Mouse (Mus musculus): ENCODE data around the gene Dnah6. TPM values are rescaled to one million over a fixed set of nuclear protein-coding genes. Genes with fewer than 3 reads are reported as not detected.

Dnah6 gene
- total RNA-seq, 2 experiments from 2014 or later: 0.41 to 0.58 TPM

DNA sequence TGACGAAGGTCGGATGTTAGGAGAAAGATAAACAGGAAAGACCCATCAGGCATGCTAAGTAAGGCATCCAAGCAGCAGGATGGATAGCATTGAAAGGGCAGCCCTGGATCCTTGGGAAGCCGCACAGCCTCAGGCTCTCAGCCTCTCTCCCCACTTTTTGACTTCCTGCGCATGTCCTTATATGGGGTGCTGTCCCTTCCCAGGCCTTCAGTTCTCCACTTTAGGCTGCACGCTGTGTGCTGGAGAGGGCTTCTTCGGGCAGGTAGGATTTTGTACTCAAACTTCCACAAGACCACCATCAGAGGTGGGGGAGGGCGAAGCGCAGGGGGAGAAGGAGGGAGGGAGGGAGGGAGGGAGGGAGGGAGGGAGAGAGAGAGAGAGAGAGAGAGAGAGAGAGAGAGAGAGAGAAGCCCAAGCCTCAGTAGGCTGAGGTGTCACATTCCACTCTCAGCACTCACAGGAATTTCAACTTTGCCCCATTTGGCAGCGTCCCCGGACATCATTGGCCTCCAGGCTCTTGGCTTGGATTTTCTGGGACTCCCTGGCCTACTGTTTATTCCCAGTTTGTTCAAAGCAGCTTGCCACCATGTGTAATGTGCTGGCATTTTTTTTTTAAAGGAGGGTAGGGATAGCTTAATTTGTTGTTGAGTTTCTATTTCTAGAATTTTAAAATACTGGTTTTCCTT, 1.5 kb upstream of the Dnah6 start:
- no peak overlapping the region for H3K4me3 ChIP-seq
- intact Hi-C loops (cut with DNase I): no loop called here
- no peak for TF ChIP-seq CTCF (IDR thresholded peaks at IDR 0.05)
- DNase-seq (ENCODE audit: extremely low spot score in 1 of 2, low spot score in 2 of 2): peak; percentile 43 to 49
- no peak overlapping the region for H3K27ac ChIP-seq

DNA sequence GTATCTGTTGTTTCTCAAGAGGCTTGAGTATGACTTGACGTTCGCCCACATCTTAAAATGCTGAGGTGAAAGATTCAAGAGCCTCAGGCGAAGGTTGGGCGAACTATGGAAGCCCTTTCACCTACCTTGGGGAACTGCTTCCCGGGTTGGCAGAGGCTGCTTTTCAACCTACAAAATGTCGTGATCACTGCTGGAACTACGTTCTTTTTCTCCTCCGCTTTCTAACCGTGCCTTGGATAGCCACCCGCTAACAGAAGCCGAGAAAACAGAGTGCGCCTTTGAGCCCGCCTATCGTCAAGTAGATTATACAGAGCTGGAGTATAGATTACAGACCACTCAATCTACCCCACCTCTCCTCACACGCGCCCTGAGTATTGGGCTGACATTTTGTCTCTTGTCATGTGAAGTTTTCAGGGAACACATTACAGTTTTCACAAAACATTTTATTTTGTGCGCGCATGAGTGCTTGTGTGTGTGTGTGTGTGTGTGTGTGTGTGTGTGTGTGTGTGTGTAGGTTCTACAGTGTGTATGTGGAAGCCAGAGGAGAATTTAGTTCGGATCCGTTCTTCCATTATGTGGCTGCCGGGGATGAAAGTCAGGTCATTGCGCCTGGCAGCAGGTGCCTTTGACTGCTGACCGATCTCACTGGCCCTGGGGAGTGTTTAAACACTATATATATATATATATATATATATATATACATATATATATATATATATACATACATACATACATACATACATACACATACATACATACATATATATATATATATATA, 696 bp upstream of the Dnah6 start:
- intact Hi-C loops (cut with DNase I): no loop called here
- peak in 1 of 2 experiments; percentile 25 for DNase-seq (ENCODE audit: extremely low spot score in 1 of 2, low spot score in 2 of 2)
- TF ChIP-seq CTCF (IDR thresholded peaks at IDR 0.05): no peak
- Histone ChIP-seq H3K27ac (peak overlapping the region; percentile 60), H3K4me3 (peak overlapping the region; percentile 52)

DNA sequence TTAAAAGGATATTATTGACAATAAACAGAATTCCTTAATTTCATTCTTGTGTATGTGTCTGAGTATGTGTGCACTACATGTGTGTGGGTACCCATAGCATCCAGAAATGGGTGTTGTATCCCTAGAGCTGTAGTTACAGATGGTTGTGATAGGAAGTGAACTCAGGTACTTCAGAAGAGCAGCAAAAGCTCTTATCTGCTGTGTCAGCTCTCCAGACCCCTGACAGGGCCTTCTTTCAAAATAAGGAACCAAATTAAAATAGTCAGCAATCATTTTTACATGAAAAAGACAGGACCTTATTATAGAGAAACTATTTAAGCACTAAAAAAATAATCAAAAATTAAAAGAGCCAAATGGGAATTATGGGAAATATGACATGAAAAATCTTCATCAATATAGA, 9.8 kb downstream of the Dnah6 start:
- DNase-seq (ENCODE audit: extremely low spot score in 1 of 2, low spot score in 2 of 2): no peak
- no peak overlapping the region for H3K27ac ChIP-seq
- no peak for TF ChIP-seq CTCF (IDR thresholded peaks at IDR 0.05)
- intact Hi-C loops (cut with DNase I): no loop called here
- no peak overlapping the region for H3K4me3 ChIP-seq

DNA sequence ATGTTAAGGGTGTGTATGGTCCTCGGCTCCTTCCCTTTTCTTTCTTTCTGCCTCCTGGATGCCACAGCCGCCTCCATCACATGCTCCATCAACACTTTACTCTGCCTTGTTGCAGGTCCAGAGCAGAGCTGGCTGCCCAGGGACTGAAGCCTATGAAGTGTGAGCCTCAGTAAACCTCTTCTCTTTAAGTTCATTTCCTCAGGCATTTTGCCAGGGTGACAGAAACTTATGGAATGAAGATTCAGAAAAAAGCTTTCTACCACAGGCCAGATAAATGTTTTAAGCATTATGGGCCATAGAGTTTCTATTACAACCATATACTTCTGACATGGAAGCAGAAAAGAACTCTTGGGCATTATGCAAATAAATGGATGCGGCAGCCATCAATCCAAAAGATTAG, 10.4 kb downstream of the Dnah6 start:
- no peak overlapping the region for H3K27ac ChIP-seq
- no peak overlapping the region for H3K4me3 ChIP-seq
- no peak for DNase-seq (ENCODE audit: extremely low spot score in 1 of 2, low spot score in 2 of 2)
- intact Hi-C loops (cut with DNase I): no loop called here
- no peak for TF ChIP-seq CTCF (IDR thresholded peaks at IDR 0.05)

DNA sequence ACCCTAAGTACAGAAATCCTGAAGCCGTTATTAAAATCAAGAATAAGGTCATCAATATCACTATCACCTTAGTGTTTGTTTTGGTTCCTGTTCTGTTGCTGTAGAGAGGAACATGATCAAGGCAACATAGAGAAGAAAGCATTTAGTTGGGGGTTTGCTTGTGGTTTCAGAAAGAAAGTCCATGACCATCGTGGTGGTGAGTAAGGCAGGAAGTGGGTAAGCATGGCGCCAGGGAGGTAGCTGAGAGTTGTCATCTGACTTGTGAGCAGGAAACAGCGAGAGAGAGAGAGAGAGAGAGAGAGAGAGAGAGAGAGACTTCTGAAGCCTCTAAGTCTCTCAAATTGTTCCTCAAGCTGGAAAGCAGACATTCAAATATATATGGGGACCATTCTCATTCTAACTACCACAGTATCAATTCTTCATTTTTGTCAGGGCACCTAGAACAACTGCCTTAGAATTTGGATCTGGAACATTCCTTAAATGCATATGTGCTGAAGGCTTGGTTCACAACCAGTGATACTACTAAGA, 10.9 kb downstream of the Dnah6 start:
- TF ChIP-seq CTCF (IDR thresholded peaks at IDR 0.05): no peak
- intact Hi-C loops (cut with DNase I): no loop called here

DNA sequence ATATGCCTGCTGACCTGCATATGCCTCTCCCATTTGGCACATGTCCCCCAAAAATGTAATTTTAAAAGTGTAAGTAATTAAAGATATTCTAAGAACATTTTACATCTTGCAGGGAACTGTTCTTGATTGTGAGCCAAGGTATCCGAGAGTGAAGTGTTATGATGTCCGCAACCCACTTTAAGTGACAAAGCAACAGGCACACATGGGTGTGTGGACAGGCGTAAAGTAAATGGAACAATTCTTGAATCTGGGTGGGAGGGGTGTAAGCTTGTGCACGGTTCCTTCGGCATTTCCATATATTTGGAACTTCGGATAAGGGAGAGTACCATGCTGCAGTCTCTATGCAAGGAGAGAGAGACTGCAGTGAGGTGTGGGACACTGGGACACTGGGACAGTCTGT, 11.9 kb downstream of the Dnah6 start:
- intact Hi-C loops (cut with DNase I): no loop called here
- TF ChIP-seq CTCF (IDR thresholded peaks at IDR 0.05): no peak
- H3K27ac ChIP-seq: no peak overlapping the region
- H3K4me3 ChIP-seq: no peak overlapping the region
- no peak for DNase-seq (ENCODE audit: extremely low spot score in 1 of 2, low spot score in 2 of 2)

More for the DNA sequence above, 10.9 kb downstream of the Dnah6 start:
- Histone ChIP-seq H3K4me3 (no peak overlapping the region), H3K27ac (no peak overlapping the region)
- no peak for DNase-seq (ENCODE audit: extremely low spot score in 1 of 2, low spot score in 2 of 2)

DNA sequence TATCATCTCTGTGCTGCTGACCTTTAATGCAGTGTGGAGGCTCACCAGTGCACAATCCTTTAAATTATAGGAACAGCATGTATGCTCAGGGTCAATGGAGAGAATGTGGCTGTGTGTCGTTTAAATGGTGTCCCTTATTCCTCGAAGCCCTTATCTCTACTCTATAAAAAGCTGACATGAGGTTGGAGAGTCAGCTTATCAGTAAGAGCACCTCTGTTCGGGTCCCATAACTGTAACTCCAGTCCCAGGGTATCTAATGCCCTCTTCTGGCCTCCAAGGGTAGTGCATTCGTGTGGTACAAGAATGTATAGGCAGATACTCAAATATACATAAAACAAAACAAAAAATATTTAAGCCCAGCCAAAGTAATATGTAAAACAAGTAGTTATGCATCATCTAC, 16.5 kb downstream of the Dnah6 start:
- Histone ChIP-seq H3K27ac (no peak overlapping the region), H3K4me3 (no peak overlapping the region)
- TF ChIP-seq CTCF (IDR thresholded peaks at IDR 0.05): peak; percentile 29
- intact Hi-C loops (cut with DNase I): no loop called here
- DNase-seq (ENCODE audit: extremely low spot score in 1 of 2, low spot score in 2 of 2): no peak

DNA sequence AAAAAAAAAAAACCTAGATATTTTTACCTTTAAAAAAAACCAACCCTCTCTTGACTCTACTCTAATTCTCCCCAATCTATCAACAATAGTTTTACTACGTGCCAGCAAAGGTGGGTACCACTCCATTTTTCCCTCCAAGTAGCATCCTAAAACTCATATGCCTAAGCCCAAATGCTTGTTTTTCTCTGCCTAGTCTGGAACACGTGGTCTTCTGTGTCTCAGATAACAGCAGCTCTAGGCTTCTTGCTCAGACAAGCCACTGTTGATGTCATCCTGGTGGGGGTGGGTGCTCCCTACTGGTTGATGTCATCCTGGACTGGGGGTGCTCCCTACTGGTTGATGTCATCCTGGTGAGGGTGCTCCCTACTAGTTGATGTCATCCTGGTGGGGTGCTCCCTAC, 17.7 kb downstream of the Dnah6 start:
- no peak for DNase-seq (ENCODE audit: extremely low spot score in 1 of 2, low spot score in 2 of 2)
- TF ChIP-seq CTCF (IDR thresholded peaks at IDR 0.05): no peak
- intact Hi-C loops (cut with DNase I): no loop called here
- Histone ChIP-seq H3K27ac (no peak overlapping the region), H3K4me3 (no peak overlapping the region)

DNA sequence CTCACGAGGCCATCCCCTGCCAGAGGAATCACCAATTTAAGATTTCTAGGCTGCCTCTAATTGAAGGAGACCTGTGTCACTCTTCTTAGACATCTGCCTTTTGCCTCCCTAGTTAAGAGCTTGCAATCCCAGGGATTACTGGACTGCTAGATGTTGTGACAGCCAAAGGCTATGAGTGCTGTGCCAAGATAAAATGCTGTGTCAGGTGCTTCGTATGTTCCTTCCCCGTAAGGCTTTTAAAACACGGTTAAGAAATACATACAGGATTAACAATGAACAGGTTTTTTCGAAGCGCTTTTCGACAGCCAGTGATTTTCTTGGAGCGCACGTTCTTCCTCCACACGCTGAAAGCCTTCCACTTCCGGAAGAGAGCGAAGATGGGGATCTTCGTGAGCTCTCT, 26.2 kb downstream of the Dnah6 start:
- no peak for TF ChIP-seq CTCF (IDR thresholded peaks at IDR 0.05)
- DNase-seq (ENCODE audit: extremely low spot score in 1 of 2, low spot score in 2 of 2): no peak
- no peak overlapping the region for H3K4me3 ChIP-seq
- H3K27ac ChIP-seq: no peak overlapping the region
- intact Hi-C loops (cut with DNase I): no loop called here

DNA sequence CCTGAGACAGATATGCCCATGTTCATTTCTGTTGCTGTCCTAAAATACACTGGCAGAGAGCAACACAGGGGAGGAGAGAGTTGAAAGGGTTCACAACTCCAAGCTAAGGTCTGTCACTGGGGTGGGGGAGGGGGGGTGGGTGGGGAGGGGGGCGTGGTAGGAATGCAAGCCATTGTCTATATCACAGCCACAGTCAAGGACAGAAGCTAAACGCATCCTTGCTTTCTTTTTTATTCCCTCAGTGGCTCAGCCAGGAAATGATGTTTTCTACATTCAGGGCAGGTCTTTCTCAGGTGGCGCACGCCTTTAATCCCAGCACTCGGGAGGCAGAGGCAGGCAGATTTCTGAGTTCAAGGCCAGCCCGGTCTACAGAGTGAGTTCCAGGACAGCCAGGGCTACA, 30.7 kb downstream of the Dnah6 start:
- DNase-seq (ENCODE audit: extremely low spot score in 1 of 2, low spot score in 2 of 2): no peak
- Histone ChIP-seq H3K27ac (no peak overlapping the region), H3K4me3 (no peak overlapping the region)
- intact Hi-C loops (cut with DNase I): no loop called here
- TF ChIP-seq CTCF (IDR thresholded peaks at IDR 0.05): no peak

DNA sequence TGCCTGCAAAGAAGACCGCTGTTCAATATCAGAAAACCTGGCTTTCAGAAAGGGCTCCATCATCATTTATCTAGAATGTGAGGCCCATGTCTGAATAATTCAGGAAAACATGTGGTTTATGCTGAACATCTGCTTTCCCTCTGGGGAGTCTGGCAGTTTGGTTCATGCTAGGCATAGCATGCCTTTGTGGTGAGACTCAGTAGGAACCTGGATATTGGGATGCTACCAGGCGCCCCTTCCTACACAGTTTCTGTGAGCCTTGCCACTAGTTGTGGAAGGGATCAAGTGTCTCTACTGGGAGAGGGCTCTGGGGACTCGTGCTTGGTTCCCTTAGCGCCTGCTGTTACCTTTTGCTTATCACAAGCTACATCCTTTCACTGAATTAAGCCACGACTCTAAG, 37.2 kb downstream of the Dnah6 start:
- no peak overlapping the region for H3K27ac ChIP-seq
- intact Hi-C loops (cut with DNase I): no loop called here
- no peak for TF ChIP-seq CTCF (IDR thresholded peaks at IDR 0.05)
- no peak for DNase-seq (ENCODE audit: extremely low spot score in 1 of 2, low spot score in 2 of 2)
- H3K4me3 ChIP-seq: no peak overlapping the region

DNA sequence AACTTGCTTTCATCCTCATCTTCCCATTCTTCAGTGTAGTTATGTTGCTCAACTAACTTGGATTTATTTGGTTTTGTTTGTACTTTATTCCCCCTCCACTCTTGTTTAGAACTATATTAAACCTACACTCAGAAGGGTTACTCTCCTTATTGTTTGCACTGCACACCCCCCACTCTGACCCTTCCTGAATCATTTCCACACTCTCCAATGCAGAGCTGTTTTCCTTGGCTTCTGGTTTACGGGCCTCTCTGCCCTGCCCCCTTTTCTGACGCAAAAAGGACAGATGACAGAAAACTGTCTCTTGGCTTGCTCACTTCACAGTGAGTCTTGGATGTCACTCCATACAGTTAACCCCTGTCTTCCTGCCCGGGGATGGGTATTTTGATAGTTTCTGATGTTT, 38.5 kb downstream of the Dnah6 start:
- TF ChIP-seq CTCF (IDR thresholded peaks at IDR 0.05): no peak
- no peak for DNase-seq (ENCODE audit: extremely low spot score in 1 of 2, low spot score in 2 of 2)
- H3K4me3 ChIP-seq: no peak overlapping the region
- no peak overlapping the region for H3K27ac ChIP-seq
- intact Hi-C loops (cut with DNase I): no loop called here
